Mouse (Mus musculus): ENCODE results near the gene Jund. TPM values are rescaled to one million over a fixed set of nuclear protein-coding genes. Genes with fewer than 3 reads are reported as not detected.

The Jund gene
- polyA plus RNA-seq, 1 experiment from 2014 or later = 128 TPM

GRCm38 (mm10) chr8:70693636-70694035 lies 5.1 kb upstream of the Jund start:
- no peak for ATAC-seq (ENCODE audit: low FRiP score)
- Histone ChIP-seq H3K27ac (no peak overlapping the region), H3K27me3 (ENCODE audit: control insufficient read depth, insufficient read depth, low read length) (no peaks in the 10 kb centered on the region), H3K9me3 (ENCODE audit: control insufficient read depth, low read length) (no peaks in the 10 kb centered on the region), H3K4me2 (replicated peaks) (no peak overlapping the region), H3K9ac (no peak overlapping the region), H3K4me3 (replicated peaks; ENCODE audit: low read length) (no peak overlapping the region), H3K36me3 (replicated peaks; ENCODE audit: control insufficient read depth, insufficient read depth) (no peaks in the 10 kb centered on the region), H3K4me1 (replicated peaks; ENCODE audit: control insufficient read depth, insufficient read depth, low read length) (peaks cover 42% of the 10 kb centered on the region)
- no peak for DNase-seq (ENCODE audit: low spot score)
- WGBS = 66% methylated on average over 5 of the region's 5 CpGs

GRCm38 (mm10) chr8:70695318-70696018 lies 3.3 kb upstream of the Jund start:
- no peak overlapping the region for H3K27ac ChIP-seq
- peaks cover 42% of the 10 kb centered on the region for H3K4me1 ChIP-seq (replicated peaks; ENCODE audit: control insufficient read depth, insufficient read depth, low read length)
- no peak overlapping the region for H3K4me2 ChIP-seq (replicated peaks)
- no peak for ATAC-seq (ENCODE audit: low FRiP score)
- H3K9me3 ChIP-seq (ENCODE audit: control insufficient read depth, low read length) = no peaks in the 10 kb centered on the region
- no peaks in the 10 kb centered on the region for H3K36me3 ChIP-seq (replicated peaks; ENCODE audit: control insufficient read depth, insufficient read depth)
- no peak for DNase-seq (ENCODE audit: low spot score)
- no peaks in the 10 kb centered on the region for H3K27me3 ChIP-seq (ENCODE audit: control insufficient read depth, insufficient read depth, low read length)
- no peak overlapping the region for H3K9ac ChIP-seq
- H3K4me3 ChIP-seq (replicated peaks; ENCODE audit: low read length) = no peak overlapping the region
- 32% methylated on average over 32 of the region's 32 CpGs for WGBS

GRCm38 (mm10) chr8:70696019-70696885 lies 2.5 kb upstream of the Jund start:
- Histone ChIP-seq H3K27me3 (ENCODE audit: control insufficient read depth, insufficient read depth, low read length) (no peaks in the 10 kb centered on the region), H3K36me3 (replicated peaks; ENCODE audit: control insufficient read depth, insufficient read depth) (no peaks in the 10 kb centered on the region), H3K27ac (peak overlapping the region; percentile 45; the same call in 1 of the 2 replicates), H3K9me3 (ENCODE audit: control insufficient read depth, low read length) (no peaks in the 10 kb centered on the region), H3K9ac (peak overlapping the region; percentile 52), H3K4me2 (replicated peaks) (peak overlapping the region; percentile 51), H3K4me1 (replicated peaks; ENCODE audit: control insufficient read depth, insufficient read depth, low read length) (peaks cover 43% of the 10 kb centered on the region), H3K4me3 (replicated peaks; ENCODE audit: low read length) (peak overlapping the region; percentile 19)
- DNase-seq (ENCODE audit: low spot score) (peak; percentile 66), ATAC-seq (ENCODE audit: low FRiP score) (no peak)
- 5% methylated on average over 31 of the region's 31 CpGs for WGBS

- WGBS = 35% methylated on average over 4 of the region's 4 CpGs
- DNase-seq (ENCODE audit: low spot score) (no peak), ATAC-seq (ENCODE audit: low FRiP score) (no peak)
- peak overlapping the region; percentile 19; the same call in 1 of the 2 replicates for H3K4me3 ChIP-seq (replicated peaks; ENCODE audit: low read length)
- H3K4me2 ChIP-seq (replicated peaks) = peak overlapping the region; percentile 51
- H3K9me3 ChIP-seq (ENCODE audit: control insufficient read depth, low read length) = no peaks in the 10 kb centered on the region
- H3K27ac ChIP-seq = peak overlapping the region; percentile 45; the same call in 1 of the 2 replicates
- no peaks in the 10 kb centered on the region for H3K36me3 ChIP-seq (replicated peaks; ENCODE audit: control insufficient read depth, insufficient read depth)
- H3K4me1 ChIP-seq (replicated peaks; ENCODE audit: control insufficient read depth, insufficient read depth, low read length) = peaks cover 45% of the 10 kb centered on the region
- H3K9ac ChIP-seq = peak overlapping the region; percentile 52
- no peaks in the 10 kb centered on the region for H3K27me3 ChIP-seq (ENCODE audit: control insufficient read depth, insufficient read depth, low read length)
Observed at GRCm38 (mm10) chr8:70696946-70697345, 1.8 kb upstream of the Jund start.

GRCm38 (mm10) chr8:70697366-70698250 lies 1.1 kb upstream of the Jund start:
- H3K4me3 ChIP-seq (replicated peaks; ENCODE audit: low read length) = peak overlapping the region; percentile 99
- H3K27me3 ChIP-seq (ENCODE audit: control insufficient read depth, insufficient read depth, low read length) = no peaks in the 10 kb centered on the region
- no peak for ATAC-seq (ENCODE audit: low FRiP score)
- no peaks in the 10 kb centered on the region for H3K9me3 ChIP-seq (ENCODE audit: control insufficient read depth, low read length)
- H3K36me3 ChIP-seq (replicated peaks; ENCODE audit: control insufficient read depth, insufficient read depth) = 0 out of 2 replicates have a peak, but pooled peaks cover under 1% of the 10 kb centered on the region
- 72% methylated on average over 12 of the region's 12 CpGs for WGBS
- peak overlapping the region; percentile 99 for H3K27ac ChIP-seq
- DNase-seq (ENCODE audit: low spot score) = no peak
- H3K4me1 ChIP-seq (replicated peaks; ENCODE audit: control insufficient read depth, insufficient read depth, low read length) = peaks cover 47% of the 10 kb centered on the region
- H3K4me2 ChIP-seq (replicated peaks) = peak overlapping the region; percentile 52
- H3K9ac ChIP-seq = peak overlapping the region; percentile 99

- Histone ChIP-seq H3K27me3 (ENCODE audit: control insufficient read depth, insufficient read depth, low read length) (no peaks in the 10 kb centered on the region), H3K9ac (peak overlapping the region; percentile 99), H3K4me2 (replicated peaks) (peak overlapping the region; percentile 86), H3K27ac (peak overlapping the region; percentile 99), H3K4me1 (replicated peaks; ENCODE audit: control insufficient read depth, insufficient read depth, low read length) (peaks cover 52% of the 10 kb centered on the region), H3K4me3 (replicated peaks; ENCODE audit: low read length) (peak overlapping the region; percentile 99), H3K36me3 (replicated peaks; ENCODE audit: control insufficient read depth, insufficient read depth) (peaks cover 9% of the 10 kb centered on the region), H3K9me3 (ENCODE audit: control insufficient read depth, low read length) (no peaks in the 10 kb centered on the region)
- DNase-seq (ENCODE audit: low spot score) (no peak), ATAC-seq (ENCODE audit: low FRiP score) (peak; percentile 16; the same call in 1 of the 2 replicates)
- under 1% methylated on average over 89 of the region's 89 CpGs for WGBS
Observed at GRCm38 (mm10) chr8:70699116-70699833, 526 bp downstream of the Jund start.

GRCm38 (mm10) chr8:70699834-70700554 lies 1.2 kb downstream of the Jund start:
- H3K36me3 ChIP-seq (replicated peaks; ENCODE audit: control insufficient read depth, insufficient read depth) = peaks cover 9% of the 10 kb centered on the region
- peak; percentile 6; the same call in 1 of the 2 replicates for ATAC-seq (ENCODE audit: low FRiP score)
- H3K4me1 ChIP-seq (replicated peaks; ENCODE audit: control insufficient read depth, insufficient read depth, low read length) = peaks cover 52% of the 10 kb centered on the region
- peak overlapping the region; percentile 99 for H3K27ac ChIP-seq
- H3K9me3 ChIP-seq (ENCODE audit: control insufficient read depth, low read length) = no peaks in the 10 kb centered on the region
- peak overlapping the region; percentile 99 for H3K9ac ChIP-seq
- peak overlapping the region; percentile 99 for H3K4me3 ChIP-seq (replicated peaks; ENCODE audit: low read length)
- H3K27me3 ChIP-seq (ENCODE audit: control insufficient read depth, insufficient read depth, low read length) = no peaks in the 10 kb centered on the region
- WGBS = under 1% methylated on average over 58 of the region's 59 CpGs
- peak; percentile 82 for DNase-seq (ENCODE audit: low spot score)
- H3K4me2 ChIP-seq (replicated peaks) = peak overlapping the region; percentile 86

- H3K9ac ChIP-seq = peak overlapping the region; percentile 99
- peak overlapping the region; percentile 99 for H3K4me3 ChIP-seq (replicated peaks; ENCODE audit: low read length)
- 0% methylated on average over 20 of the region's 20 CpGs for WGBS
- H3K9me3 ChIP-seq (ENCODE audit: control insufficient read depth, low read length) = no peaks in the 10 kb centered on the region
- H3K4me2 ChIP-seq (replicated peaks) = peak overlapping the region; percentile 86
- DNase-seq (ENCODE audit: low spot score) (peak; percentile 94), ATAC-seq (ENCODE audit: low FRiP score) (peak; percentile 31)
- H3K4me1 ChIP-seq (replicated peaks; ENCODE audit: control insufficient read depth, insufficient read depth, low read length) = peaks cover 50% of the 10 kb centered on the region
- peak overlapping the region; percentile 99 for H3K27ac ChIP-seq
- H3K27me3 ChIP-seq (ENCODE audit: control insufficient read depth, insufficient read depth, low read length) = no peaks in the 10 kb centered on the region
- H3K36me3 ChIP-seq (replicated peaks; ENCODE audit: control insufficient read depth, insufficient read depth) = peaks cover 9% of the 10 kb centered on the region
Observed at GRCm38 (mm10) chr8:70700555-70700922, 1.8 kb downstream of the Jund start.
